Mouse (Mus musculus) forebrain, embryonic 14.5 days (tissue): ENCODE measurements at regions not wholly inside any gene's neighbourhood (a gene's known extent, or its start where the extent isn't known, plus 50 kb on each side); places are given as distances from the start of the nearest gene placed in this dataset.

Experiments
- ATAC-seq: fragments of 200-750 bp; cut with Nextera tagmentation; 2 replicates; pipeline ENCODE4 v1.8.0; 2017; ENCODE audit warnings: mild to moderate bottlenecking, moderate library complexity
- DNase-seq: peaks from one replicate; pipeline ENCODE4 v3.0.0-alpha.2; 2015; ENCODE audit warnings: low spot score
- H3K27ac ChIP-seq: fragments of 300-500 bp; sonication (generic); 2 replicates; pipeline ENCODE4 v1.5.1; 2014; ENCODE audit warnings: low read depth, mild to moderate bottlenecking, control low read depth, low read length, moderate library complexity
- H3K27me3 ChIP-seq: fragments of 300-500 bp; sonication (generic); replicated peaks from 2 replicates; pipeline ENCODE4 v1.6.1; 2014; ENCODE audit warnings: low read length, control low read depth, mixed read lengths; ENCODE audit not compliant: control insufficient read depth, insufficient read depth
- H3K36me3 ChIP-seq: fragments of 300-500 bp; sonication (generic); 2 replicates; pipeline ENCODE4 v1.6.1; 2014; ENCODE audit warnings: low read length, control low read depth; ENCODE audit not compliant: control insufficient read depth, insufficient read depth
- H3K4me1 ChIP-seq: fragments of 300-500 bp; sonication (generic); 2 replicates; pipeline ENCODE4 v1.6.1; 2014; ENCODE audit warnings: antibody characterized with exemption, low read length, control low read depth; ENCODE audit not compliant: control insufficient read depth, insufficient read depth
- H3K4me2 ChIP-seq: fragments of 300-500 bp; sonication (generic); 2 replicates; pipeline ENCODE4 v1.6.1; 2014; ENCODE audit warnings: mild to moderate bottlenecking, control low read depth, low read length
- H3K4me3 ChIP-seq: fragments of 300-500 bp; sonication (generic); 2 replicates; pipeline ENCODE4 v1.5.1; 2014; ENCODE audit warnings: low read depth, low read length, control low read depth
- H3K9ac ChIP-seq: fragments of 300-500 bp; sonication (generic); 2 replicates; pipeline ENCODE4 v1.6.1; 2014; ENCODE audit warnings: mild to moderate bottlenecking, low read length, control low read depth, moderate library complexity
- H3K9me3 ChIP-seq: fragments of 300-500 bp; sonication (generic); replicated peaks from 2 replicates; pipeline ENCODE4 v1.6.1; 2016; ENCODE audit warnings: low read length, control low read depth, mixed read lengths; ENCODE audit not compliant: control insufficient read depth
- WGBS: fragments of 180-500 bp; shearing (Covaris S2); extraction: QIAGEN DNeasy Blood & Tissue Kit; methylation state at CpG from one replicate; pipeline ENCODE4 v1.1.7; 2014; 5-methylcytosine and 5-hydroxymethylcytosine counted together

GRCm38 (mm10) chr15:71283775-71284174 is 2550.6 kb upstream of the Gm6569 start:
- WGBS: 85% methylated on average over 3 of the region's 3 CpGs
- Histone ChIP-seq H3K4me3 (no peak overlapping the region), H3K27me3 (no peaks in the 10 kb centered on the region), H3K9me3 (no peaks in the 10 kb centered on the region), H3K4me1 (no peaks in the 10 kb centered on the region), H3K4me2 (no peak overlapping the region), H3K9ac (no peak overlapping the region), H3K27ac (no peak overlapping the region), H3K36me3 (no peaks in the 10 kb centered on the region)
- peak; percentile 10 for DNase-seq
- ATAC-seq: no peak

DNA sequence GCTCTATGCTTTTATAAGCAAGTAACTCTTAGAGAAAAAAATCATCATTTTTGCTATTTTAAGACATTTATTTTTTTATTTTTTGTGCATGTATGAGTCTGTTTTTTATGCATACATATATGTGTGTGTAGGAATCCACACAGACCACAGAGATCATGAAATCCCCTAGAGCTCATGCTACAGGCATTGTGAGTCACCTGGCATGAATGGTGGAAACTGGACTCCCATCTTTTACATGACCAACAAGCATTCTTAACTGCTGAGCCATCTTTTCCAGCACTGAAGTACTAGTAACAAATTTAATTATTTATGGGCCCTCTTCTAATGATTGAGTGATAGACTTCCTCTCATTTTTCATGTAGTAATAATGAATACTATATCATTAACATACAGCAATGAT is 2531.8 kb upstream of the Gm6569 start:
- no peak for DNase-seq
- no peak overlapping the region for H3K4me3 ChIP-seq
- no peak overlapping the region for H3K27ac ChIP-seq
- H3K36me3 ChIP-seq: no peaks in the 10 kb centered on the region
- H3K27me3 ChIP-seq: no peaks in the 10 kb centered on the region
- no peak overlapping the region for H3K9ac ChIP-seq
- H3K9me3 ChIP-seq: no peaks in the 10 kb centered on the region
- ATAC-seq: no peak
- H3K4me1 ChIP-seq: no peaks in the 10 kb centered on the region
- H3K4me2 ChIP-seq: no peak overlapping the region

DNA sequence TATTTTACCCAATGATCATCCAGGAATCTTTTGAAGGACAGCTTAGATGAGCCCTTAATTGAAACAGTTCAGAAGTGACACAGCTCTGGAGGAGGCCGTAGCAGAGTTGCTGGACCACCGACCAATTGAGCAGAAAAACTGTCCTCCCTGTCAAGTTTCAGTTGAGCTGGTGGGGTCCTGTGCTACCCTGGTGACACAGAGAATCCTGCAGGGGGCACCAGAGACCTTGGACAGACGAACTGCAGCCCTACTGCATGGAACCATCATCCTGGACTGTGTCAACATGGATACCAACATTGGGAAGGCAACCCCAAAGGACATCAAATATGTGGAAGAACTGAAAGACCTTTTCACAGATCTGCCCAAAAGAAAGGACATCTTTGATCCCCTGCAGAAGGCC is 2524.1 kb upstream of the Gm6569 start:
- no peak overlapping the region for H3K4me2 ChIP-seq
- H3K36me3 ChIP-seq: no peaks in the 10 kb centered on the region
- WGBS: 75% methylated on average over 3 of the region's 3 CpGs
- no peak overlapping the region for H3K9ac ChIP-seq
- ATAC-seq (no peak), DNase-seq (no peak)
- H3K27ac ChIP-seq: no peak overlapping the region
- no peaks in the 10 kb centered on the region for H3K9me3 ChIP-seq
- no peaks in the 10 kb centered on the region for H3K4me1 ChIP-seq
- no peak overlapping the region for H3K4me3 ChIP-seq
- H3K27me3 ChIP-seq: no peaks in the 10 kb centered on the region

- Histone ChIP-seq H3K4me2 (no peak overlapping the region), H3K4me1 (no peaks in the 10 kb centered on the region), H3K9ac (no peak overlapping the region), H3K36me3 (no peaks in the 10 kb centered on the region), H3K9me3 (no peaks in the 10 kb centered on the region), H3K4me3 (no peak overlapping the region), H3K27ac (no peak overlapping the region), H3K27me3 (no peaks in the 10 kb centered on the region)
- 82% methylated on average over 3 of the region's 3 CpGs for WGBS
- DNase-seq (no peak), ATAC-seq (no peak)
These were observed 2507.8 kb upstream of the Gm6569 start for GRCm38 (mm10) chr15:71326596-71326995.

GRCm38 (mm10) chr15:71358189-71358790 is 2476.1 kb upstream of the Gm6569 start:
- no peak overlapping the region for H3K27ac ChIP-seq
- peak; percentile 58 for DNase-seq
- H3K9ac ChIP-seq: no peak overlapping the region
- no peaks in the 10 kb centered on the region for H3K36me3 ChIP-seq
- no peak overlapping the region for H3K4me3 ChIP-seq
- H3K4me2 ChIP-seq: no peak overlapping the region
- ATAC-seq: peak; percentile 78; the same call in 1 of the 2 replicates
- H3K9me3 ChIP-seq: no peaks in the 10 kb centered on the region
- peaks cover 4% of the 10 kb centered on the region; the same call in 1 of the 2 replicates for H3K4me1 ChIP-seq
- H3K27me3 ChIP-seq: no peaks in the 10 kb centered on the region
- WGBS: 4% methylated on average over 4 of the region's 4 CpGs

GRCm38 (mm10) chr15:71375775-71376174 is 2458.6 kb upstream of the Gm6569 start:
- no peaks in the 10 kb centered on the region for H3K9me3 ChIP-seq
- H3K4me1 ChIP-seq: no peaks in the 10 kb centered on the region
- DNase-seq (peak; percentile 85), ATAC-seq (peak; percentile 75; the same call in 1 of the 2 replicates)
- no peaks in the 10 kb centered on the region for H3K27me3 ChIP-seq
- no peak overlapping the region for H3K9ac ChIP-seq
- 24% methylated on average over 3 of the region's 3 CpGs for WGBS
- H3K4me3 ChIP-seq: no peak overlapping the region
- H3K4me2 ChIP-seq: no peak overlapping the region
- H3K27ac ChIP-seq: no peak overlapping the region
- no peaks in the 10 kb centered on the region for H3K36me3 ChIP-seq
